Mouse (Mus musculus) regulatory T cell (primary cell): ENCODE measurements around the gene Gm45799.

Experiments
- in situ Hi-C: fragments of 300-600 bp; cut with MboI, MseI; formaldehyde crosslinking; loops from one replicate; pipeline ENCODE4 v1.15.1; 2025; ENCODE audit warnings: high pct_unique_total_duplicates

The Gm45799 gene

DNA sequence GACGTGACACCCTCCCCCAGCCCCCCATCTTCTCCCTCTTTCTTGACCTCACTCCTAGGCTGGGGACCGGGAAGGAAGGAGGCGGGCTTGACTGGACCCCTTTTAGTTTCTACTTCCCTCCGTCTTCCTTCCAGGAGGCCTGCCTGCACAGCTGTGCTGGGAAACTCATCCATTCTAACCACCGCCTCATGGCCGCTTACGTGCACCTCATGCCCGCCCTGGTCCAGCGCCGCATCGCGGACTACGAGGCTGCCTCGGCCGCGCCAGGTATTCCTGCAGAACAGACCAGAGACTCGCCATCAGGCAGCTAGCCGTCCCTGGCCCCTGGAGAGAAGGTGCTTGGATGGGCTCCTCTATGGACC lies 523 bp downstream of the Gm45799 start:
- in situ Hi-C loops = loop anchor here (5.0 kb wide), 1 partner anchor 171 kb away; the partner anchor contains the start of gene Mrpl17

DNA sequence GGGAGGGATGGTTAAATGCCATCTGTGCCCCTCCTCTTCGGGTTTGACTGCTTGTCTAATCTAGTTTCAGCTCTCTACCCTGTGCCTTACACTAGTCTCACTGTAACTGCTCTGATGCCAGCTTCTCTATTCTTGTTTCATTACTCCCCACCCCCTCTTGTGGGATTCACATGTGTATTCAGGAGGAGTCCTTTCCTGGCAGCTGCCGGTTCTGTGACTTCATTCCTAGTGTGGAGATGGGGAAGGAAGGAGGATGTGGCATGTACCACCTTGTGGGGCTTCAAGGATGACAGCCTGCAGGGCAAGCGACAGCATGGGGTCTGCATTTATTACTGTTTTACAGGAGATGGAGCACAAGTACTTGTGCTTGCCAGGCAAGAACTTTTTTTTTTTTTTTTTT lies 1.6 kb downstream of the Gm45799 start:
- in situ Hi-C loops = loop anchor here (5.0 kb wide), 1 partner anchor 170 kb away; the partner anchor contains the start of gene Mrpl17

DNA sequence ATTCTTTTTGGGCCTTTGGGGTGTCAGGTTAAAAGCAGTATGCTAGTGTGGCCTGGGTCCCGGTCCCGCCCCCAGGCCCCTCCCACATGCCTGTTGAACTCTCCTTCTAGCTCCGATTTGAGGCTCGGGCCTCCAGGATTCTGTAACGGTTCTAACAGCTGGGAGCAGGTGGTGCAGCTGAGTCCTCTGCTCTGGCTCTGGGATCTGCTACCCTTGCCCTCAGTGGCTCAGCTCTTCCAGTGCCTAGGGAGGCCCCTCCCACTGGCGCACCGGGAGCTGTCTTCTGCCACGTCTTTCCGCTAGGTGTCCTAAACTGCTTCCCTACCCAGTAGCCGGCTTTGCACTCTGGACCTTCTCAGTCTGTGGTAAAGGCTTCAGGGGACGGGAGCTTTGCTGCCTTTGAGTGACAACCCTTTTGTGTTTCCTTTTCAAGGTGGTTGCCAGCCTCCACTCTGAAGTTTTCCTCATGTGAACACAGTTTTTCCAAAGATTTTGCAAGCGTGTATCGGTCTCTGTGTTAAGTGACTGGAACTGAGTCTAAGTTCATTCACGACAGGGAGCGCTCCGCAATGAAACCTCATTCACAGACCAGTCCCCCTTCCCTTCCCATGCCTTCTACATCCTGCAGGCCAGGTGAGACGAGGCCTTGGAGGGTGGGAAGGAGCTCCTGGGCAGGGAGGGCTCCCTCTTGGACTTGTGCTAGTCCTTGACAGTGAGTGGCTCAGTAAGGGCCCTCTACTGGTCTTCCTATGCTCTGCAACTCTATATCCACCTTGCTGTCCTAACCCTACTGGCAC lies 10.5 kb downstream of the Gm45799 start, which contains the start of gene Dnhd1:
Gene Dnhd1 (plus strand): TSS at position 189 of the 797 bp plus-strand sequence.
- in situ Hi-C loops = loop anchor here (5.0 kb wide), 1 partner anchor 86 kb away; the partner anchor contains the start of genes Ilk and Rrp8

DNA sequence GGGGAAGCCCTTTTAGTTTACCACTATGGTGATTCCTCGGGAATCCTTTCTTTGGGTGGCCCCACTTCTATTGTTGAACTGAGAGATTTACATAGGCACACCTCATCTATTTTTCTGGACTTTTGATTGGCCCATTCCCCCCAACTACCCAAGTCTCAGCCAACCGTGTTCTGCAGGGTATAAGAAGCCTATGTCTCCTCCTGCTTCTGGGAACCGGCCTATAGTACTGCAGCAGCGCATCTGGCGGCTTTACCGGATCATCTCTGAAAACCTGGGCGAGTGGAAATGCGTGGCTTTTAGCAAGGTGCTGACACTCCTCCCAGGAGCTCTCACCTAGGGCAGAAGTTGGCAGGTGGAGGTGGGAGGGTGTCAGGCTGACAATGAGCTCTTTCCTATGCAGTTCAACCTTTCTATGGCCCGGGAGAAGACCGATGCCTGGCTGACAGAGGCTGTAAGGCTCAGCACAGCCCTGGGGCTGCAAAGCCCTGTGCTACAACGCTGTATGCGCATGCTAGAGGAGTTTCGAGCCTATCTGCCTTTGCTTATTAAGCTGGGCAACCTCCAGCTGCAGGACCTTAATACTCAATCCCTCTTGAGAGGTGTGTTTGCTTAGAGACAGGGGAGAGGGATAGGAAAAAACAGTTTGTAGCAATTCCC lies 45.3 kb downstream of the Gm45799 start:
- in situ Hi-C loops = no loop called here

DNA sequence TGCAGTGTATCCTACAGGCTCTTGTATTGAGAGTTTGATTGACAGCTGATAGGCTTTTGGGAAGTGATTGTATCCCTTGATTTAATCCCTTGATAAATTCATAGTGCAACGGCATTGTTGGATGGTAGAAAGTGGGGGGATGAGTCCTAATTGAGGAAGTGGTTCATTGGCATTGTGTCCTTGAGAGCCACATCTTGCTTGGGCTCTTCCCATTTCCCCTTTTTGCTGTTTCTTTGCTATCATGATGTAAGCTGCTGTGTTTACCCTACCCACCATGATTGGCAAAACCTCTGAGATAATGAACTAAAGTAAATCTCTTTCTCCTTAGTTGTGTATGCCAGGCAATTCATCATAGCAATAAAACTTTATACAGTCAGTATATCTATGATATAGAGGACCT lies 50.5 kb downstream of the Gm45799 start:
- in situ Hi-C loops = no loop called here

DNA sequence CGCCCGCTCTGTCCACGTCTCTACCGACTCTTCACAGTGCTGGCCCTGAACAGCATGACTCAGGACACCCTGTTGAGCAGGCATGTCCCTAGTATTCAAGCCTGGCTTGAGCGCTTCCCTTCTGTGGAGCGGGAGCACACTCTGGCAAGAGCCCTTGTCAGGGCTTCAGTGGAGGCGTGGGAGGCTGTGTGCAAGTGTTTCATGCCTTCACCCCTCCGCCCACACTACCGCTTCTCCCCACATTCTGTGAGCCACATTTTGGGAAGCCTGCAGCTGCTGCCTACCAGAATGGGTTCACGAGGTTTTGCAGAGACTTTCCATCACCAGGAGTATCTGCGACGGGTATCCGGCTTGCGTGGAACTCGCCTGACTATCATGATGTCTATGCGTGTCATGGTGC lies 62.8 kb downstream of the Gm45799 start:
- in situ Hi-C loops = no loop called here

DNA sequence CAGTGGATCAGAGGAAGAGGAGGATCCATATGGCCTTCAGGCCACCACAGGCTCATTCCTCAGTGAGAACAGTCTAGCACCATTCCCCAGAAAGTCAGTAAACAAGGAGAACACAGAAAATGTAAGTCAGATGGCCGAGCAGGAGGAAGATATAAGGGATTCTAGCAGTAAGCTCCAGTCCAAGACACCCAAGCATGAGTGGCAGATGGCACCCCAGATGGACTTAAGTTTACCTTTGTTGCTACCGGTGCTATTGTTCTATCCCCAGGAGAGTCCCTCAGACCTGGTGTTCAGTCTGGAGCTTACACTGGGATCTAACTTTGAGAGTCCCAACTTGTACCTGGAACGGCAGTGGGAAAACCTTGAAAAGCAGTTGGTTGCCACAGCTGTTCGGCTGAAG lies 63.5 kb downstream of the Gm45799 start:
- in situ Hi-C loops = no loop called here

DNA sequence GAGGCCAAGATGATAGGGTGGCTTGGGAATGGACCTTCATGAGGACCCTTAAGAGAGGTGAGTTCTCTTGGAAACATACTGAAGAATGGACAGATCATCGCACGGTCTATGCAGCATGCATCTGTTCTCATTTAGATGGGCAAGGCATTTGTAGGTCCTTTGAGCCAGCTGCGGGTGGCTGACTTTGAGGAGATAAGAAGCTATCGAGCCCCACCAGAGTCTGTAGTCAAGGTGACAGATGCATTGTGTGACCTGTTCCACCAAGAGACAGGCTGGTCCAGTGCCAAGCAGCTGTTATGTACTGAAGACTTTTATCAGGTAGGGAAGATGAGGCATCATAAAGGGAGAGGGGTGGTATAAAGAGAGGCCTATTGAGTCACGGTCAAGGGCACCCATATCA lies 68.4 kb downstream of the Gm45799 start:
- in situ Hi-C loops = no loop called here

DNA sequence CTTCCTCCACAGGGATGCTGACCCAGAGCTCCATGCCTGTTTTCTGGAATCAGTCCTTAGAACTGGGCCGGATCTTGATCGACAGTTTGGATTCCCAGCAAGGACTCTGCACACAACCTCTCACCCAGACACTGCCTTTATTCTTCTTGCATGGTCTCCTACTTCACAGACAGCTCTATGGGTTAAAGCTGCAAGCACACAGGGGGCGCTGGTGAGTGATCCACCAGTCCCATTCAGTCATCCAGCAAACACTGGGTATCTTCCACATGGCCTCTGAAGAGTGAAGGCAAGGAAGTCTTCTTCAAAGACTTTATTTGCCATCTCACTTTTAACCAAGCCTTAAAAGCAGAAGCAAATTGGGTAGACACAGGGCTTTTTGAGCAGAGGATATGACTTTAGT lies 75.0 kb downstream of the Gm45799 start:
- in situ Hi-C loops = no loop called here

DNA sequence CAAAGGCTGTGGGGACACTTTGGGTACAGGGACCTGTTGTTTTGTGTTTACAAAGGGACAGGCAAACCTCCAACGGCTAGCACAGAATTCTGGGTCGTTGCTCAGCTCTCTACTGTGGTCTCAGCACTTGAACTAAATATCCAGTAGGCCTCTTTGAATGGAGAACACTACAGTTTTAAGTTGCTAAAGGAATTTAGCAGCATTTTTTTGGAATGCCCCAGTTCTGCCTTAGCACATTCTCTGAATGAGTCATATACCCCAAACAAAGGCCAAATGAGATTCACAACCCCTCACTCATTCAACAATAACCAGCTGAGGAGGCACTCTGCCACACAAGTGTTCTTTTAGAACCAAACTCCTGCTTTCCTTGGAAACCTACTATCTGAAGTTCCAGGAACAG lies 81.6 kb downstream of the Gm45799 start:
- in situ Hi-C loops = no loop called here

DNA sequence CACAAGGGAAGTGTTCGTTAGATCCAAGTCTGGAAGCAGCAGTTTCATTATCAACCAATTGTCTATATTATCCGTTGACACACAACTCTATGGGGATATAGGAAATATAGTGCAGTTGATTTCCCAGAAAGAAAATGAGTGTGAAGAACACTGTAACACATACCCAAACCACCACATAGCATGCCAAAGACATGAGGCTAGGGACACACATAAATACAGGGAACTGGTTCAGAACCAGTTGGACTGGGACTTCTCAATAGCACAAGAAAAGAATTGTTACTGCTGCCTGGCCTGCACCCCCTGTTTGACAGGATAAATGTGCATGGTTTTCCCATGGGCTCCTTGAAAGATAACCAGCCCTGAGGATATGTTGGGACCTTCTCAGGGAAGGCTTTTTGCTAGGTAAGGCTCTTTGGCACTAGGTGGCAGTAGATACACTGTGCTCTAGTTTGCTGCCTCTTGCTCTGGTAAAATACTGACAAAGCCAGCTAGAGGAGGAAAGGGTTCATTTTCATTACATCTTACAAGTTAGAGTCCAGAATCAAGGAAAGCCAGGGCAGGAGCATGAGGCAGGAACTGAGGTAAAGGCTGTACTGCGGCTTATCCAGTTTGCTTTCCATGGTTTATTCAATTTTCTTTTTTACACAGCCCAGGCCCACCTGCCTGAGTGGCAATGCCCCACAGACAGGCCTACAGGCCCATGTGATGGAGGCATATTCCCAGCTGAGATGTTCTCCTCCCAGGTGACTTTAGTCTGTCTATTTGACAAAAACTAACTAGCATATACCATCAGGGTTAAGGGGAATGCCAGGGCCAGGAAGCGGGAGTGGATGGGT lies 86.0 kb downstream of the Gm45799 start:
- in situ Hi-C loops = no loop called here

DNA sequence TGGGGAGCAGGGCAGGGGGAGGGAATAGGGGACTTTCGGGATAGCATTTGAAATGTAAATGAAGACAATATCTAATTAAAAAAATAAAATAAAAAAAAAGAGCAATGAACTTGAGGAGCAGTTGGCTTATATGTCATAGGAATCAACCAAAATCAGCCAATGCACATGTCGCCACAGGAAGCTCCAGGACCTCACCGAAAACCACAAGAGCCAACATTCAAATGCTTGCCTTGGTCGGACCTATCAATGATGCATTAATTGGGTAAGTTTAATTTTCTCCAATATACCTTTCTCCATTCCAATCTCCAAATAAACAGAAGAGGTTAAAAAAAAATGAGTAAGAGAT lies 86.6 kb downstream of the Gm45799 start:
- in situ Hi-C loops = no loop called here

DNA sequence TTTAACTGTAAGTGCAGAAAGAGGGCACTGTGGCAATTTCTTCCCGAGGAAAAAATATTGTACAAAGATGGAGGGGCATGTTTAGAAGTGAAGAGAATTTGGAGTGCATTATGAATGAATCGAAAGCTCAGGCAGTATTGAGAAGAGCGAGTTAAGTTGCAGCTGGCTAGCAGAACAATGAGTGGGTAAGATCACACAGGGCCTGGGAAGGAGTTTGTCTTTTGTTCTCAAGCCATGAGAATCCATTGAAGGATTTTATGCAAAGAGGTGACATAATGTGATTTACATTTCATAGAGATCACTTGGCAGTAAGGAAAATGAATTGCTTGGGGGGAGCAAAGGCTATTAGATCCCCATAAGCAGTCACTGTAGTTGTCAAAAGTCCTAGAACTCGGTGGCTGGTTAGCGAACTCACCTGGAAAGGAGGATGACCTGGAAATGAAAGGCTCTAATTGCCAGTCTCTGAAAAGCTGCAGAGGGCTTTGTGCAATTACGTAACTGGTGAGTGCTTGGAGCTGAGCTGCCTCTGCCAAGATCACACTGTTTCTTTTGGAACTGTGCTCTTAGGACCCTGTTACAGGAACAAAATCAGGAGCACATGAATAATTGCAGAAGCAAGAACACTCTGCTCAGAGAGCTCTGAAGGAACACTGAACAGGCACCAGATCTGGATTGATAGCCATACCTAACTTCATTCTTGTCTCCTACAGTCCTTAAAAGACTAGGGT lies 88.5 kb downstream of the Gm45799 start:
- in situ Hi-C loops = no loop called here

DNA sequence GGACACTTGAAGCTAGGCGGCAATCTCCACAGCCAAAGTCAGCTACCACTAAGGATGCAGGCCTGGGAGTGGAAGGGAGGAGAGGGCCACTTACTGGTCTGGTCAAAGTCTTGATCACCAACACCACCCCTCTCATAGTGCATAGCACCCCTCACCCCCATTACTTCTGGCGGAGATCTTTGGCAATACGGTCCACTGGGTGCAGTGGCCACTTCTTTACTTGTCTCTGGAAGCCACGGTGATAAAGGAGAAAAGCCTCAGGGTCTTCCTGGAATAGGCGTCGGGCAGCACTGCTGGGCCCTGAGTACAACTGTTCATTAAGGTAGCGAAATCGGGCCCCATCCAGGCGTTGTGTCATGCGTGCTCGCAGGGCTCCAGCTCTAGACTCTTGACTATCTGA lies 93.5 kb downstream of the Gm45799 start:
- in situ Hi-C loops = no loop called here
